Mouse (Mus musculus) urinary bladder, adult 2 months (tissue): ENCODE results near the gene Vgll3. TPM values are rescaled to one million over a fixed set of nuclear protein-coding genes. Genes with fewer than 3 reads are reported as not detected.

Source experiments
- DNase-seq: peaks from one replicate; pipeline ENCODE4 v3.0.0; 2022; ENCODE audit warnings: low spot score
- polyA plus RNA-seq: library from polyadenylated mRNA; depleted of rRNA; stranded (reverse); fragments of >200 nt; gene quantifications from 2 replicates; pipeline ENCODE4 v1.2.3, GENCODE M21; 2012; rRNA removed

Vgll3 gene
- polyA plus RNA-seq = 8.4 and 12.3 TPM in 2 replicates

DNA sequence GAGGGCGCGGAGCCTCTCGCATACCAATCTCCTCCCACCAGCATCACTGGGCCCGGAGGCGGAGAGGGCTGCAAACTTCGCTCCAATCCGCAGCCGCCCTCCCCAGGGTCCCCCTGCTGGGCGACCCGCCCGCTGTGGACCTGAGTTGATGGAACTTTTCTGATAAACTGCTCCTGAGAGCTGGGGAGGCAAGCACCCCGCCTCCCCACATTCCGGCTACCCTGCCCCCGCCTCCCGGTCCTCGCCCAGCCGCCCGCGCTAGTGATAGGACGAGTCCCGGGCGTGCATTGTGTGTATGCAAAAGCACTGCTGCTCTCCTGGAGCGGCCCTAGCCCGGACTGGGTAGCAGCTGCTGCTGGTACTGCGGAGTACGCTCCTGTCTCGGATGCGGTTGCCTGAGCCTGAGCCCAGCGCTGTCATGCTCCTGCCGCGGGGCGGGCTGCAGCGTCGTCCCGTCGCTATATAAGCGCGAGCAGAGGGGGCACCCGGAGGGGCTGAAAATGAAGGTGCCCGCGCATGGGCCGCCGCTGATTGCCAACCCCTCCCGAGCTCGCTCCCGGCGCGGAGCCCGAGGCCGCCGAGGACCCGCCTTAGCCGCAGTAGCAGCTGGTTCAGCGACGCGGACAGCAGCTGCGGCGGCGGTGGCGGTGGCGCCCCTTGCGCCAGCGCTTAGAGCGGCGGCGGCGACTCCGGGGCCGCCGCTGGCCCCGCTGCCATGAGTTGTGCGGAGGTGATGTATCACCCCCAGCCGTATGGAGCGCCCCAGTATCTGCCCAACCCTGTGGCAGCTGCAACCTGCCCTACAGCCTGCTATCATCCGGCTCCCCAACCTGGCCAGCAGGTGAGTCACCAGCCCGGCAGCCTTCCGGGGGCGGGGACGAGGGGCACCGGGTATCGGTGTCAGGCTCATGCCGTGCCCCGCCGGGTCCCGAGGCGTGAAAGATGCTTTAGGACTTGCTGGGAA lies at the start of gene Vgll3:
Gene Vgll3, plus strand, starts transcription at position 340 of the 964 bp plus-strand sequence.
- peak; percentile 68 for DNase-seq

DNA sequence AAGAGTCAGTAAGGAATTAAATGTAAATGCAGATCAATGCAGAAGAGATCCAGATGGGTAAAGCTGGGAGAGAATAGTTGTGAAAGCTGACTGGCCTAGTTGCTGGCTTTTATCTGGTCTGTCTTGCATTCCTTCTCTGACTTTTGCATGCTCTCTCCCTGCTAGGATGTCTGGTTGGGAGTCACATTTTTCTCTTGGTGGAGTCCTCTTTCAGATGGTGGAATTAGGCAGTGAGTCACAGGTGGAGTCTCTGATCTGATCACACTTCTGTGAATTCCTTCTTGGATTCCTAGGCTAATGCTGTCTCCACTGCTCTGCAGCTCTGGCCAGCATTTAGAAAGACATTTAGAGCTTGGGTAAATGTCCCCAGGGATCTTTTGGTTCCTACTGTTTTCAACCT lies 49.1 kb upstream of the Vgll3 start:
- DNase-seq = no peak

DNA sequence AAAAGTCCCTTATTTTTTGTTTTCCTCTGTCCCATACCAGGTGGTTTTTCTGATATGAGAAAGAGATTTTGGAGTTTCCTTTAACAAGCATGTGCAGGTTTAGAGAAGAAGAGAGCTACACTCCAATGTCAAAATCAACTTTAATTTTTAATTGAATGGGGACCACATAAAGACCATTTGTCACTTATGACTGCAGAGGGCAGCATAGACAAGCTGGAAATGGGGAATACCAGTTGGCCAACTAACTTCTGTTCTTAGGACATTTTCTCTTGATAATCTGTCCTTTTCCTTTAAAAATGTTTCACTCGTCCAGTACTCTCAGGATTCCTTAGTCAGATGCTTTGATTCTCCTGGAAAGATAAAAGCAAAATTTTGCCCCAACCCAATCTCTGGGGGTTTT lies 29.1 kb upstream of the Vgll3 start:
- DNase-seq = no peak

DNA sequence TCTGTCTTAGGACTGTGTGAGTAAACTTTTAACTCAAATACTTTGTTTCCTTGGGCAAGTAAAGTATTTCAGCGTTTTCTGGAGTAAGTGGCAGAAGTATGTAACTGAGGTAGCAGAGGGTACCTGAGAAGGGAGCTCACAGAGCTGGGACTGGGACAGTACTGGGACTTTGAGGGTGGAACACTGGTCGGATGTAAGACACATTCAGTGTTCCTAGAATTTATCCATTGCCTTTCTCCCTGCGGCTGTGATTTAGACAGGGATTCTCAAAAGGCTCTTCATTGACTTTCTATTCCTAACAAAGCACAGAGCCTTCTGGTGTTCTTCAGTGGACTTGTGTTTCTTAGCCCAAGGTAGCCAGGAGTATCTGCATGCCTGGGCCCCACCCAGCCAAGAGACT lies 1.0 kb downstream of the Vgll3 start:
- DNase-seq = no peak

DNA sequence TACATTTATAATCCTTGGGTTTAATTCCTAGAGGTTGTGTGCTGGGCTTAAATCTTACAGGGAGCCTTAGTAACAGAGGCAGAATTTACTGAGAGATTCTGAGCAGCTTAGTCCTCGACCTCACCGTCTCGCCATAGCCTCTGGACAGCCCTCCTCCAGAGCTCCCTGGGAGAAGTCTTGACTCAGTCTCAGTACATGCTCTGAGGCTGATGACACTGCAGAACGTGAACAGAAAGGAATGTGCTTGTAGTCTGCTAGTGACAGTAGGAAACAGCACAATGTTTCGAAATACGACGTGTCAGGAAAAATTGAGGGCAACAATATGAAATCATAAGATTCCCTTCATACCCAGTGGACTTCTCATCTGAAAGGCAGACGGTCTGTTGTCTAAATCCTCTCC lies 3.7 kb downstream of the Vgll3 start:
- DNase-seq = no peak

DNA sequence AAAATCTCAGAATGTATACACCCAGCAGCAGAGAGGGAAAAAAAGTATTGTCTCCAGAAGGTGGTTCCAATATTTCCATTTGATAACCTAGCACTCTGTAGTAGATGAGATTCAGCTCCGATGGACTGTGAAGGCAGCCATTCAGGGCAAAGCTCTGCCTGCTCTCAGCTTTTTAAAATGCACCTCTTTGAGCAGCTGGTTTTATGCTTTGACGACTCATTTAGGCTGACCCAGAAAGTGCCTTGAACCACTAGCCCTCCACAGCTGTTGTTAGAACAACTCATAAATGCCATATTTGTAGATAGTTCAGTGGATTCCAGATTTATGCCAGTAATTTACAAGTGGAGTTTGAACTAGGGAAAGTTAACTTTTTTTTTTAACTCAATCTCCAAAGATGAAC lies 5.7 kb downstream of the Vgll3 start:
- DNase-seq = no peak

DNA sequence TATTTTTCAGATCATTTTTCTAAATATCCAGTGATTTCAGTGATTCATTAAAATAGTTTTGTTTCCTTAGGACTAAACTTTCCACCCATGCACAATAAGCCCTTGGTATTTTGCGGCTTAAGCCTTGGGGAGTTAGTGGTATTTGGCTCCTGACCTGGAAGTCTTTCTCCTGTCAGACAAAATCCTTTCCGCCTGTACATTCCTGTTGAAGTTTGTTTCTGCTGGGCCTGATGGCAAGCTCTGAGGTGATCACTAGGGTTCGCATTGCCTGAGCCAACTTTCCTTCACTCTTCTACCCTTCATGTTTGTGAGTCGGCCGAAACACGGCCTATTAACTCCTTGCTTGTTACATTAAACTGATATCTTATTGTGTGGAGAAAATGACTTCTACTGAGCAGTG lies 8.7 kb downstream of the Vgll3 start:
- DNase-seq = no peak

DNA sequence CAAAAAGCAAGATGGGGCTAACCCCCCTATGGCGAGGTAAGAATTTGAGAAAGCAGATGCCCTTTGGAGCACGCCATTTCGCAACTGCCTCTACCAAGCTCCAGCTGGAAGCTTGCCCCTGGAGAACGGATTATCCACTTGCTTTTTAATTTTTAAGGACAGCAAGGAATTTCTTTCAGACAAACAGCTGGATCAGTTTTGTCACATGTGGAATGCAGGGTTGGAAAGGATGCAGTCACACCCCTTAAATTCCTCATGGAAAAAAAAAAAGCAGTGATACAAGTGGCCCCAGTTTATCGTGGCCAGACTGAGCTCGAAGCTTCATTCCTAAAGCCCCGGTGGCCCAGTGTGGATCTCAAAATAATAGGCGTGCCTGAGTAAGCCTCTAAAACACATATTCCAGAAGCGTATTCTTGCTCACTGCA lies 13.1 kb downstream of the Vgll3 start:
- DNase-seq = no peak

DNA sequence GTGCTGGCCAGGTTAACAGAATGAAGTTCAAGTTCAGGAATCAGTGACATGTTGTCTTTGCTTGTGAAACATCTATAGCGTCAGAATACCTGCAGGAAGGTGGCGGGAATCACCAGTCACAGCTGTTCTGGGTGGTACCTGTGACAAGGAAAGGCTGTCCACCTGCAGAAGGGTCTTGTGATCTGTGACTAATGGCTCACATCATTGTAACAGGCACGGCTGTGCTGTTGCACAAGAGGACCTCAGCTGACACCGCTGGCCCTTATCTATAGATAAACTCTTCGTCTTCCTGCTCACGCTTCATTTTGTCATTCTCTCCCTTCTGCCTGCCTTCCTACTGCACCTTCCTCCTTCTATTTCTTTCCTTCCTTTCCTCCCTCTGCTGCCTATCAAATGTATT lies 14.0 kb downstream of the Vgll3 start:
- DNase-seq = no peak

DNA sequence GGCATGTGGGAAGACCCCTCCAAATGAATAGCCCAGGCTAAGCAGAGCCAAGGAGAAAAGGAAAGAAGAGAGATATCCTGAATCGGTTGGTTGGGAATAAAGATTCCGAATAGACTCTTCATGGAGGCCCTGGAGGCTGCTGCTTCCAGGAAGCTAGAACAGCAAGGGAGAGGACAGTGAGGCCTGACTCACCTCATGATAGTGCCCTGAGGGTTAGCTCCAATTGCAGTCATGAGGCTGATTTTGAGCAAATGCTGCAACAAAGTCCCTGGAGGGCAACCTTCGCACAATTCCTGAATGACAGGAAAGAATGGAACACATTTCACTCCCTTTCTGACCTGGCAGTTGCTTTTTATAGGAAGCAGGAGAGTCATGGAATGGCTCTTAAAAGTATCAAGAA lies 19.7 kb downstream of the Vgll3 start:
- no peak for DNase-seq

DNA sequence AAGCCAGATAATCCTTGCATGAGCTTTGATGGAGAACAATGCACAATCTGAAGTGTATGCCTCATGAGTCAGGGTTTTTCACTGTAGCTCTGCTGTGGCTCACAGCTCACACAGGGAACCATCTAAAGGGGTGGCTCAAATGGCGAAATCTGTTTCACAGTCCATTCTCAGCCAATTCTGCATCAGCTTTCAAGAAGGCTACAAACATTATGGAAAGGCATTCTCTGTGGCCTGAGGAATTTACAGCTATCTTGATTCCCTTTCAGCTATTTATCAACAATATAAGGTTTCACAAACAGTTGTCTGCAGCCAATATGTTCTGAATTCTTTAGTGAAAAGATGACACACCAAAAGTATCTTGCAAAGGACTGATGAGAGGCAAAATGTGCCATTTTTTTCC lies 35.1 kb downstream of the Vgll3 start:
- DNase-seq = no peak

DNA sequence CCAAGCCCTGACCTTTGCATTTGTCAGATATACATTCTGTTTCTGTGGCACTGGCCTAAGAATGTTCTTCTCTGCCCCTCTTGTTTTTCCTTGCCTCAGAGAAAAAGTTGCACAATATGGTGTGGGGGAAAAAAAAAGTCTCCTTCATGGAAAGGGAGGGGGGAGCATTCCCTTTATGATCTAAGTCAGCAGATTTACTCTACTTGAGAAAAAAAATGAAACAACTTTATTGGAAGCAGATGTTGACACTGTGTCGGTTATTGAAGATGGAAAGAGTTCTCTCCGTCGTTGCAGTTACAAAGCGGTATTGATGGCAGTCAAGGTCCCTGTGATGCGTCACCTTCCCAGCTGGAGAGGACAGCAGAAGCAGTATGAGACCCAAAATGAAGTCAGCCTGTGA lies 49.4 kb downstream of the Vgll3 start:
- no peak for DNase-seq

DNA sequence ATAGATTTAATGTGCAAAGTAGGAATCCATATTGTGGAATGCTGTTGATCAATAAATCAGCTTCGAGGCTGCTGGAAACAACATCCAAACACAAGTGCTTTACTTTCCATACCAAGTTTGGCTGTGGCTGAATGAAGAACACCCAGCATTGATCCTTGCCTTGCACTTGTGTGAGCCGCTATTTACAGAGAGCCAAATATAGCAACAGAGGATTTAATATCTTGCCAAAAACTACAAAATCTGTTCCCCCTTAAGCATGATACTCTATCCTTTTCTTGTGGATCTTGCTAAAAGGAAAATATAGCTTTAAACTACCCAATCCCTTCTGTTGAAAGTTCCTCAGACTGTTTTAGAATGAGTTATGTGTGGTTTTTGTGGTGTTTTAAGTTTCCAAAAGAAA lies 52.9 kb downstream of the Vgll3 start:
- no peak for DNase-seq

DNA sequence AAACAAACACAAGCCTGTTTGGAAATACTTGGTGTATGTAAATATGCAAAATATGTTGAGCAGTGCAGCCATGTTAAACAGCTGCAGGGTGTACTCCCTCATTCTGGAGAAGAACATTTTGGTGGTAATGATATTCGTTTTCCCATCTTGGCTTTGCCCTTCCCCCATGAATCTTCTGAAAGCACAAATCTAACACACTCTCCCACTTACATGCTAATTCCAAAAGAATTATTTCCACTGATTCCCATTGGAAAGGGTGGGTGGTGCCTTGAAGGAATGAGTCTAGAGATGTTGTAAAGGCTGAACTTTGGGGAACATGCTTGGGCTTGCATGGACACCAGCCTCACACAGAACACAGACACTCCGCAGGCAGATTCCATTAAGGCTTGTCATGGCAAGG lies 53.9 kb downstream of the Vgll3 start:
- DNase-seq = no peak

DNA sequence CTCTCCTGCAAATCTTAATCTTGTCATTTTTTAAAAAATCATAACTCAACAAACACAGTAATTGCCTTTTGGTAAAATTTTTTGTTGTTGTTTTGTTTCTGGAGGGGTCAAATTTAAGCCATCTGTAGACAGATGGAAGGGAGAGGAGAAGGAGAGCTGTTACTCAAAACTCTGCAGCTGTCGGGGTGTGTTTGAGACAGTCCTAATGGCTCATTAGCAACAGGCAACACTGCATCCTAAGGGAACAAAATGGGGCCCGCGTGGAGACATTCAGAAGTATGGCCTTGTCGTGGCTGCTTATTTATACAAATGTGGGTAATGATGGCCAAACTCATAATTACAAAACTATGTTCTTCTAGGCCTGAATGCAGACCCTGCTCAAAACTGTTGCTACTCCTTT lies 73.9 kb downstream of the Vgll3 start:
- no peak for DNase-seq
